Mouse (Mus musculus) myocyte (in vitro differentiated cells): ENCODE data around the gene Zfhx3. TPM values are rescaled to one million over a fixed set of nuclear protein-coding genes. Genes with fewer than 3 reads are reported as not detected.
A peak's percentile ranks its signal among the peaks of the same experiment; 100 is the strongest.

Source experiments
- H3K27me3 ChIP-seq: one replicate; pipeline ENCODE4 v1.6.1; 2011; ENCODE audit not compliant: control insufficient read depth, insufficient read depth, insufficient read length
- H3K36me3 ChIP-seq: one replicate; pipeline ENCODE4 v1.6.1; 2011; ENCODE audit not compliant: control insufficient read depth, insufficient read depth
- H3K4me2 ChIP-seq: one replicate; pipeline ENCODE4 v1.6.1; 2011; ENCODE audit warnings: low read depth, control low read depth
- H3K4me3 ChIP-seq: one replicate; pipeline ENCODE4 v1.5.1; 2011; ENCODE audit warnings: mild to moderate bottlenecking, control low read depth, moderate library complexity
- H3K79me2 ChIP-seq: one replicate; pipeline ENCODE4 v1.6.1; 2011; ENCODE audit not compliant: control insufficient read depth, insufficient read depth
- H3ac ChIP-seq: one replicate; pipeline ENCODE4 v1.6.1; 2011; ENCODE audit not compliant: control insufficient read depth, insufficient read length
- CEBPB ChIP-seq: IDR thresholded peaks from 2 replicates; pipeline ENCODE4 v1.6.1; 2011; ENCODE audit warnings: mild to moderate bottlenecking, moderate library complexity; ENCODE audit not compliant: poor library complexity, insufficient read depth, severe bottlenecking
- E2F4 ChIP-seq: IDR thresholded peaks from one replicate; pipeline ENCODE4 v1.6.1; 2011; ENCODE audit warnings: mild to moderate bottlenecking, control low read depth, moderate library complexity; ENCODE audit not compliant: insufficient read depth
- MAX ChIP-seq: IDR thresholded peaks from one replicate; pipeline ENCODE4 v1.6.1; 2011; ENCODE audit warnings: low read depth, mild to moderate bottlenecking, control low read depth
- MYOD1 ChIP-seq, 3 experiments: IDR thresholded peaks; one replicate each; pipeline ENCODE4 v1.6.1; 2011; ENCODE audit warnings: control low read depth in 2 of 3, low read depth in 2 of 3, mild to moderate bottlenecking in 2 of 3, moderate library complexity in 1 of 3; ENCODE audit not compliant: insufficient read length in 2 of 3, control insufficient read depth in 1 of 3
- MYOG ChIP-seq, 3 experiments: IDR thresholded peaks; one replicate each; pipeline ENCODE4 v1.6.1; 2011; ENCODE audit warnings: control low read depth in 2 of 3, low read depth in 2 of 3, mild to moderate bottlenecking in 2 of 3; ENCODE audit not compliant: insufficient read length in 2 of 3, control insufficient read depth in 1 of 3, insufficient read depth in 1 of 3
- POLR2A ChIP-seq: IDR thresholded peaks from one replicate; pipeline ENCODE4 v1.6.1; 2011; ENCODE audit warnings: low read depth, mild to moderate bottlenecking, control low read depth, moderate library complexity; ENCODE audit not compliant: insufficient read length
- POLR2AphosphoS2 ChIP-seq: IDR thresholded peaks from one replicate; pipeline ENCODE4 v1.6.1; 2011; ENCODE audit warnings: low read depth, control low read depth; ENCODE audit not compliant: insufficient read length
- REST ChIP-seq: IDR thresholded peaks from one replicate; pipeline ENCODE4 v1.6.1; 2011; ENCODE audit warnings: mild to moderate bottlenecking, control low read depth, moderate library complexity; ENCODE audit not compliant: insufficient read depth, insufficient read length
- SRF ChIP-seq: IDR thresholded peaks from one replicate; pipeline ENCODE4 v1.6.1; 2011; ENCODE audit warnings: low read depth; ENCODE audit not compliant: control insufficient read depth, insufficient read length
- TCF12 ChIP-seq: IDR thresholded peaks from one replicate; pipeline ENCODE4 v1.6.1; 2011; ENCODE audit warnings: mild to moderate bottlenecking, control low read depth; ENCODE audit not compliant: poor library complexity, insufficient read depth, severe bottlenecking
- TCF3 ChIP-seq: IDR thresholded peaks from one replicate; pipeline ENCODE4 v1.6.1; 2011; ENCODE audit warnings: low read depth, control low read depth; ENCODE audit not compliant: insufficient read length
- USF1 ChIP-seq: IDR thresholded peaks from one replicate; pipeline ENCODE4 v1.6.1; 2011; ENCODE audit warnings: low read depth, mild to moderate bottlenecking, control low read depth, moderate library complexity
- polyA plus RNA-seq: library from polyadenylated mRNA; unstranded; fragments of >200 nt; fragmentation: generic; extraction: Trizol; gene quantifications from one replicate; pipeline ENCODE4 v1.2.1, GENCODE M21; 2012; ENCODE audit warnings: missing spikeins

Gene Zfhx3
- polyA plus RNA-seq, 1 experiment: 3.0 TPM

- TF ChIP-seq MAX (no peak), USF1 (no peak), TCF12 (no peak), TCF3 (no peak), MYOG (IDR thresholded peaks at IDR 0.05; ENCODE audit: control insufficient read depth in 1 of 3, insufficient read depth in 1 of 3, insufficient read length in 2 of 3, low read depth in 2 of 3) (no peak), MYOD1 (IDR thresholded peaks at IDR 0.05; ENCODE audit: control insufficient read depth in 1 of 3, insufficient read length in 2 of 3, low read depth in 2 of 3) (no peak), SRF (no peak), REST (no peak), E2F4 (no peak), POLR2A (no peak), CEBPB (no peak), POLR2AphosphoS2 (no peak)
- H3ac ChIP-seq: no peak overlapping the region
- peaks cover 4% of the 10 kb centered on the region for H3K36me3 ChIP-seq
- no peak overlapping the region for H3K4me3 ChIP-seq
- peaks cover 76% of the 10 kb centered on the region for H3K79me2 ChIP-seq
- no peaks in the 10 kb centered on the region for H3K27me3 ChIP-seq
- H3K4me2 ChIP-seq: no peak overlapping the region
These were observed 836.1 kb downstream of the Zfhx3 start for GRCm38 (mm10) chr8:108778551-108778950.

GRCm38 (mm10) chr8:108780766-108781165 is 838.3 kb downstream of the Zfhx3 start:
- H3K4me3 ChIP-seq: no peak overlapping the region
- TF ChIP-seq POLR2A: no peak
- no peak for TF ChIP-seq CEBPB
- no peak for TF ChIP-seq MYOD1 (IDR thresholded peaks at IDR 0.05; ENCODE audit: control insufficient read depth in 1 of 3, insufficient read length in 2 of 3, low read depth in 2 of 3)
- H3K79me2 ChIP-seq: peaks cover 75% of the 10 kb centered on the region
- H3K27me3 ChIP-seq: no peaks in the 10 kb centered on the region
- H3ac ChIP-seq: no peak overlapping the region
- H3K4me2 ChIP-seq: peak overlapping the region; percentile 12
- H3K36me3 ChIP-seq: no peaks in the 10 kb centered on the region

GRCm38 (mm10) chr8:108781192-108781591 is 838.7 kb downstream of the Zfhx3 start:
- Histone ChIP-seq H3K4me2 (no peak overlapping the region), H3K36me3 (no peaks in the 10 kb centered on the region), H3K27me3 (no peaks in the 10 kb centered on the region), H3ac (no peak overlapping the region), H3K79me2 (peaks cover 75% of the 10 kb centered on the region), H3K4me3 (no peak overlapping the region)
- no peak for TF ChIP-seq TCF3
- TF ChIP-seq USF1: no peak
- TF ChIP-seq SRF: no peak
- no peak for TF ChIP-seq REST
- TF ChIP-seq MYOG (IDR thresholded peaks at IDR 0.05; ENCODE audit: control insufficient read depth in 1 of 3, insufficient read depth in 1 of 3, insufficient read length in 2 of 3, low read depth in 2 of 3): no peak
- TF ChIP-seq MYOD1 (IDR thresholded peaks at IDR 0.05; ENCODE audit: control insufficient read depth in 1 of 3, insufficient read length in 2 of 3, low read depth in 2 of 3): no peak
- TF ChIP-seq E2F4: no peak
- no peak for TF ChIP-seq POLR2AphosphoS2
- no peak for TF ChIP-seq POLR2A
- TF ChIP-seq MAX: no peak
- no peak for TF ChIP-seq CEBPB

- H3K27me3 ChIP-seq: no peaks in the 10 kb centered on the region
- no peak for TF ChIP-seq POLR2A
- no peak for TF ChIP-seq E2F4
- TF ChIP-seq MYOG (IDR thresholded peaks at IDR 0.05; ENCODE audit: control insufficient read depth in 1 of 3, insufficient read depth in 1 of 3, insufficient read length in 2 of 3, low read depth in 2 of 3): no peak
- no peak for TF ChIP-seq REST
- TF ChIP-seq CEBPB: no peak
- TF ChIP-seq POLR2AphosphoS2: no peak
- TF ChIP-seq MAX: no peak
- TF ChIP-seq MYOD1 (IDR thresholded peaks at IDR 0.05; ENCODE audit: control insufficient read depth in 1 of 3, insufficient read length in 2 of 3, low read depth in 2 of 3): no peak
- no peak for TF ChIP-seq USF1
These were observed 840.7 kb downstream of the Zfhx3 start for GRCm38 (mm10) chr8:108783155-108783554.

GRCm38 (mm10) chr8:108788156-108788761 is 845.8 kb downstream of the Zfhx3 start:
- H3K27me3 ChIP-seq: no peaks in the 10 kb centered on the region
- H3K4me2 ChIP-seq: no peak overlapping the region
- TF ChIP-seq CEBPB (no peak), TCF12 (no peak), REST (no peak), POLR2A (no peak), SRF (no peak), USF1 (no peak), MYOD1 (IDR thresholded peaks at IDR 0.05; ENCODE audit: control insufficient read depth in 1 of 3, insufficient read length in 2 of 3, low read depth in 2 of 3) (no peak), MAX (no peak), POLR2AphosphoS2 (no peak), MYOG (IDR thresholded peaks at IDR 0.05; ENCODE audit: control insufficient read depth in 1 of 3, insufficient read depth in 1 of 3, insufficient read length in 2 of 3, low read depth in 2 of 3) (no peak), E2F4 (no peak), TCF3 (no peak)
- H3ac ChIP-seq: no peak overlapping the region
- peaks cover 60% of the 10 kb centered on the region for H3K79me2 ChIP-seq
- peaks cover 6% of the 10 kb centered on the region for H3K36me3 ChIP-seq
- no peak overlapping the region for H3K4me3 ChIP-seq

More at GRCm38 (mm10) chr8:108783155-108783554, 840.7 kb downstream of the Zfhx3 start:
- no peak overlapping the region for H3K4me3 ChIP-seq
- no peak overlapping the region for H3K4me2 ChIP-seq
- H3K36me3 ChIP-seq: no peaks in the 10 kb centered on the region
- H3ac ChIP-seq: no peak overlapping the region
- H3K79me2 ChIP-seq: peaks cover 83% of the 10 kb centered on the region
